Mouse (Mus musculus) MN1 (cell line): ENCODE data around the gene Smim27.
"Not testable (repeated sequence)": the region's sequence is repeated elsewhere in the genome, so short reads cannot be mapped to it uniquely, and the experiment has no call there.

Source experiments
- DNase-seq: peaks from one replicate; pipeline ENCODE4 v3.0.0-alpha.2; 2016; ENCODE audit warnings: low spot score

The Smim27 gene

DNA sequence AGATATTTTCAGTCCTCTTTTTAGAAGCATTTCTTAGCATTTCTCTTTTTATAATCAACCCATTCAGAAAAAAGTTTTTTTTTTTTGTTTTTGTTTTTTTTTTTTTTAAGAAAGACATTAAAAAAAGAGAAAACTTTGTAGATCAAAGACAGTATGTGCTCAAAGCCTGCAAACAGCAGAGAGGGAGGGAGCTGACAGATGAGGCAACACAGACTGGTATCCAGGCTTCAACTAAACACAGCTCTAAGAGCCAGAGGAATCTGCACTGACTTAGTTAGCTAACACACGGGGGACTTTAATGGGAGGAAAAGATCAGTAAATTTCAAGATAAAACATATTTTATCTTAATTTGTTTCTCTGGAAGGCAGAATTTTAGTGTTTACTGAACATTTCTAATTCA is 5.1 kb upstream of the Smim27 start:
- DNase-seq, result peak; percentile 49

DNA sequence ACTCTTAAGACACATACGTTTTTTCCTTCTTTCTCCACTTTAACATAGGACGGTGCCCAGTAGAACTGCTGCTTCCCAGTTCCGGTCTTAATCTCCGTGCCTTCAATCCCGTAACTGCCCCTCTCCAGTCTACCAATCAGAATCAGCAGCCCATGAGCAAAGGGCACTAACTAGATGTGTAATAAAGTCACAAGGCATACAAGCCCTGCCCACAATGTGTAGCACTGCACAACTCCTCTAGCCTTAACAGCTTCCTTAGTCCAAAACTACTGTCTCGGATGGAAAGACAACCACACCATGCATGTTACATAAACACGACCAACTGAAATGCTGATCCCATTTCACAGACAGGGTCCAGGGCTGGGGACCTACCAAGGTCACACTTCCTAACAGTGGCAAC is 1.7 kb upstream of the Smim27 start:
- DNase-seq, result no peak

DNA sequence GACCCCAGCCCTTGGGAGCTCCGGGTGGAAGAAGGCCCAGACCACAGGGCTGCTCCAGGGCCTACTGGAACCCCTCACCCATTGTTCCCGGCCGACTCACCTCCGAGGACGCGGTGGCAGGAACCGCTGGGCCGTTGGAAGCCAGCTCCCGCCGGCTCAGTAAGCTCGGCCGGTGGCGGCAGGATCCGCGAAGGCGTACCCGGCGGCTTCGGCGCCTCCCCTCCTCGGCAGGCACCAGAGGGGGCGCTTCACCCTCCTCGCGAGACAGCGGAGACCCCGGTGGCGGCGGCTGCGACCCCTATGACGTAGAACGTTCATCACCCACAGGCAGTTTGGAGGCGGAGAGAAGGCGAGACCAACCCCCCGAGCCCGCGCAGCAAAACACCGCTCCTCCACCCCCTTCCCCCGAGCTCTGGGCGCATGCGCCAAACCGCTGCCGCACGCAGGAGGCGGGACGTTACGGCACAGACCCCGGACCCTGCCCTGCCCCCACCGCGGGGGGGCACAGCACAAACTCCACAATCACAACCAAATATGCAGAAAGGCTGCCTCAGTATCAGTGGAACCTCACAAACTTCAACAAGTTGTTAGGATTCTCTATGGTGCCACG is 1.1 kb upstream of the Smim27 start:
- peak; percentile 83 for DNase-seq

DNA sequence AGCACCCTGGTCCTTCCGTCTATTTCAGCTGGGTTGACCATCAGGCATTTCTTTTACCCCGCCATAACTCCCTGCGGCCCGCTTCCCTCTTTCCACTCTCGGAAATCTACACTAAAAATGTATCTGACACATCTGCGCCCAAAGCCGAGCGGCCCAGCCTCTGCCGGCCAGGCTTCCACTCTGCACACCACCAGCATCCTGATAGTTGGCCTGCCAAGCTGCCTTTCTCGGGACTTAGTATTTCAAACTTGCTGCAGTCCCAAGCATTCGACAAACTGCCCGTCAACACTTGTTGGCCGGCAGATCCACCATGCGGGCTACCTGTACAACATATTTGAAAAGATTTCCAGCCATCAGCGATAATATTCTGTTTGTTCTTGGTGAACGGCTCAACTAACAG is 544 bp upstream of the Smim27 start:
- peak; percentile 26 for DNase-seq

DNA sequence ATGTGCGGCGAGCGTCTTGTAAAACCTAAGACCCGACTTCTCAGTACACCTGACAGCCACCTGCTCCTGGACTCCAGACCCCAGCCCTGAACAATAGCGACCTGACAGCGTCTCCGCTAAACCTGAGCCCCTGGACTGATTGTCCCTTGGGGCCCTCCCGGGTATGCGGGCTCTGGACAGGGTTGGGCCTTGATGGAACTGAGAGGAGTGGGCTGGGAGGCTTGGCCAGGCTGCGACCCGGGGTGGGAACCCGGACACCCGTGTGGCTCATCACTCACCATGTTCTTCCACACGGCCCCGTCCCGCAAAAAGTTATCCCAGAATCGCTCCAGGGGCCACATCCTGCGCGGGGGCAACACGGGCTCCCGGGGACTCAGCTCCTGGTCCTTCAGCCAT is 9.5 kb downstream of the Smim27 start:
- DNase-seq, result peak; percentile 15

DNA sequence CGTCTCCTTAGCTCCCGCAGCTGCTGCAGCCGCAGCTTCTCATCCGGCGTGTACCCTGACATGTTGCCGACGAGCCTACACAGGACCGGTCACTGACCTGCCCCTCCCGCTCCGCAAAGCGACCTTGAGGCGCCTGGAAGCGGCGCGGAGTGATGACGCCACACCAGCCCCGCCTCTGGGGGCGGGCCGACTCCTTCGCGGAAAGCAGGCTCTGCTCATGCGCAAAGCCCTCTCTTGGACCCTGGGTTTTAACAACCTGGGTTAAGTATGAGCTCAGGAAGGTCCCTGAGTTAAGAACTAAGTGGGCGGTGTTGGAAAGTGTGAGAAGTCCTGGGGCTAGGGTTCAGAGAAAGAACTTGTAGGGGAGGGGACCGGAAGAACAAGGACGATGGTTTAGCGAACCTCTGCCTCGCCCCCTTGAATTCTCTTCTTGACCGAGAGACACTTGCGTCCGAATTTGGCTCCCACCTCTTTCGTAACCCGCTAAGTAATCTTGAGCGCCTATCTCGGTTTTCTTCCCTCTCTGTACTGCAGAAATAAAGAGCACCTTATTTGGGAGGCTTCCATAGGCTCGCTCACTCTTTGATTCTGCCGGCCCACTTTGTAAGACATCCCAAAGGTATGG is 10.0 kb downstream of the Smim27 start, which contains the start of gene Ndufb6:
TSS of gene Ndufb6 (minus strand) at position 146 of the 625 bp plus-strand sequence.
- DNase-seq, result peak; percentile 94

DNA sequence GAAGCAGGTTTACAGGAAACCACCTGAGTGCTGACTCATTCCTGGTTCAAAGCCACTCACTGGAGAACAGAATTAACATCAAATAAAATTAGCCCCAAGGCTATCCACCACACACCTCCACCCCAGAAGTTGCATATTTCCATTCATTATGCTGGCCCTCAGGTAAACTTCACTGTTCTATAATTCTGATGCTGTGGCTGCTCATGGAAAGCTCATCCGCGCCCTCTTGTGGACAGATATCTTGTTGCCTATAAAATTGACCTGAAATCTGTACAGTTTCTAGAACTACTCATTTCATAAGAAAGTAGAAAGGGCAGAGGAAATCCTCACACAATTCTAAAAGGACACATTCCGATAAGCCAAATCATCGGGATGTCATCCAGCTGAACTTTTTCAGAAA is 16.2 kb downstream of the Smim27 start:
- peak; percentile 60 for DNase-seq

DNA sequence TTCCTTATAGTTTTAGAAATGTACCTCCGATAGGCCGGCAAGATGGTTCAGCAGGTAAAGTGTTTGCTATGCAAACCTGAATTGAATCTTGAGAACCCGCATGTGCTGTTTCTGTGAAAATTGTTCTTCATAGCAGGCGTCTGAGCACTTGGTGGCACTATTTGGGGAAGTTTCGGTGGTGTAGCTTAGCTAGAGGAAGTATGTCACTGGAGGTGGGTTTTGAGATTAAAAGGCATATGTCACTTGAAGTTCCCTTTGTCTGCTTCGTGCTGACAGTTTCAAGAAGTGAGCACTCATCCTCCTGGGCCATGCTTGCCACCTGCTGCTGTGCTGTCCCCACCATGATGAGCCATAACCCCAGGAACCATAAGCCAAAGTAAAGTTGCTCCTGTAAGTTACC is 18.0 kb downstream of the Smim27 start:
- no peak for DNase-seq

DNA sequence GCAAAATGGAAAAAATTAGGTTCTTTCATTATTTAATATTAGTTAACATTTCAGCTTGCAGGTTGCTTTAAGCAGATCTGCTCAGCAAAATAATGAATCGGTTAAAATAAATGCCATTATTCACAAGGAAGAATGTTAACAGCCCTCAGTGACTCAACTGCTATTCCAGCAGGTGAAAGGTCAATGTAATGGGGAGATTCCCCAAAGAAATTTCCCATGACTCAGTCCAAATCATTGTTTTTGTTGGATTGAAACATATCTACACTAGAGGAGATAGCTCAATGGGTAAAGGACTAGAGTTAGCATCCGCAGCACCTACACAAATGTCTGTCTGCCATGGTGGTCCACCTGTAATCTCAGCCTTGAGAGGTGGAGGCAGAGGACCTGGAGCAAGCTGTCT is 19.7 kb downstream of the Smim27 start:
- no peak for DNase-seq

DNA sequence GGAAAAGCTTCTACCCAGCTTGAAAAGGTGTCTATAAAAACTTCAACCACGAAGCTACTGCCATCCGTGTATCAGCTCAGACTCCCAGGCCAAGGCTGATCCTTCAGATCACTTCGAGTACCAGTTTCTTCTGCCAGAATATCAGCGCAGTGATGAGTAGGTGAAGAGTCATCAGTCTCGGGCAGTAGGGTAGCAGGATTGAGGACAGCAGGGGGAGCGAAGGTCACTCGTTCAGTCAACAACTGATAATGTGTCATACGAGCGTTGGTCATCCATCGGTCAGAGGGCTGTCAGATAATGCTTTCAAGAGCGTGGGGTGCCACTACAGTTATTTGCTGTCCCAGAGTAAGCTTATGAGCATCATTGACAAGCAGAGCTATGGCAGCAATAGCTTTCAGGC is 22.1 kb downstream of the Smim27 start:
- not testable (repeated sequence) for DNase-seq

DNA sequence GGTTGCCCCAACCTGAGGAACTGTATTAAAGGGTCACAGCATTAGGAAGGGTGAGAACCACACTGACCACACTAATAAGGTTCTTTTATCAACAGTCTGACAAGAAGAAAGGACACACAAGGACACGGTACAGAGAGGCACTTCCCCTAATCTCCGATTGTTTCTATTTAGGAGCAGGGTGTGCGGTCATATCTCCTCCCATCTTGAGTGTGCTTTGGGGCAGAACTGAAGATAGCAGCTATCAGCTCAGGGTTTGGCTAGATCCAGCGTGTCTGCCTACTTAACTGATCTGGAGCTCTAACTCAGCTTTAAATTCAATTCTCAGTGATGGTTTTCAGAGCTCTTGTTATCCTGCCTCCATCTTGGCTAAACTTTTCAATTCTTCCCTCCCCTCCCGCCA is 29.8 kb downstream of the Smim27 start:
- no peak for DNase-seq

DNA sequence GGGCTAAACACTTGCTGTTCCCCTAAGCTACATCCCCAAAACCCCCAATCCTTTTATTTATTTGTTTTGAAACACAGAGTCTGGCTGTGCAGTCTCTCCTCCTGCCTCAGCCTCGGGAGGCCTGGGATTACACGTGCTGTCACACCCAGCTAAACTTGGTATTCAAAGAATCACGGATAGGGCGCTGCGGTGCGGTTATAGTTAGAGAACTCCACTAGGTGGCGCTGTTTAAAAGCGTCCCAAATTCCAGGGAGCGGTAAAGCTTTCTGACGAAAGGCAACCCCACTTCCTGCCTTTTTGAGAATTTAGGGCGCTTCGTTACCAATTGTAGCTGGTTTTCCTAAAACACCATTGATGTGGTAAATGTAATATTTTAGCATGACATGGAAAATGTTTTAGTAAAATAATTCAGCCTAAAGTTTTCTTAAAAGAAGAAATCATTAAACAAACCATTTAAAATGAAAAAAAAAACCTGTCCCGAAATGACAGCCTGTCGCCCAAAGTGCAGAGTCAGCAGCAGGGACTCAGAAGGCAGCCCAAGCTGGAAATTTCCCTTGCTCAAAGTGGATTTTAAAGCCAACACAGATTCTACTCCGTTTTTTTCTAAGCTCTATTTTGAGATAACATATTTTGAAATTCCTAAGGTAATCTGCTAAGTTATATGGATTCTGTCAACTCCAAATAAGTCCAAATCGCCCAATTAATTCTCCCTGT is 31.9 kb downstream of the Smim27 start:
- DNase-seq, result peak; percentile 76

DNA sequence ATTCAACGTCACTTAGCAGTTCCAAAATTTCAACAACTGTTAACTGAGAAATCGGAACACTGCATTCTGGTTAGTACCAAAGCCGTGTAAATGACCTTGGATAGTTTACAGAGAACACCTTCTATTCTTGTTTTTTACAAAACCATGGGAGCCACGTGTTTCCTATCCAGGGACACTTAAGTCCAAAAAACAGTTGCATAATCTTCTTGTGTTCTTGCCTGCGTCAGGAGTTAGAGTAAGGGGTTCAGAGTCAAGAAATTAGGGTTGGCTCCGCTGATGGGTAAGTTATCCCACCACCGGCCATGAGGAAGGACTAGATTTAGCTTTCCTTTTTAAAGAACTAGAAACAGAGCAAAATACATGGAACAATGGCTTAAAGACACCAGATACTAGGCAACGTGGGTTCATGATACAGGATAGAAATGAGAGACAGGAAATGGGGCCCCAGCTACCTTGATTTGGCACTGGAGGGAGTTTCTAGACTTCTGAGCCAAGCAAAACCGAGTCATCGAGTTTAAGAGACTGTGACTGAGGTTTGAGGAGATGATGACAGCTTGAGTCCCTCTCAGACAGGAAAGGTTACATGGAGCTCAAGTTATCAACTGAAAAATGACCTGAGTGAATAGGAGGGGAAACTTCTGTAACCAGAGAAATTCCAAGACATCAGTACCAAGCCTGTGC is 33.2 kb downstream of the Smim27 start:
- no peak for DNase-seq

DNA sequence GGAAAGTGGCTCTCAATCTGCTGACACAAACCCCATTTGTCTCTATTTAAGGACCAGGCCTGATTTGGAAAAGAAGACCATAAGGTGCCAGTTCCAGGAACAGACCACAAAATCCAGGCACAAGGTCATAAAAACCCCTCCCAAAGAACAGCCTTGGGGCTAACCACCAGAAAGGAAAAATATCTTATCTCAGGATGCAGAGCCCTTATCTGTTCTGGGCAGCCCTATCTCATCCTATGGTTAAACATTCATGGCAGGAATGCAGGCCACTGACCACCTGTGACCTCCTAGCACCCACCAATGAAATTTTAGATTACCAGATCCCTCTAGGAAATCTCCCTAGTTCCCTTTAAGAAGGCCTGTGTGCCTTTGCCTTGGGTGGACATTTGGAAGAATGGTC is 40.3 kb downstream of the Smim27 start:
- no peak for DNase-seq

DNA sequence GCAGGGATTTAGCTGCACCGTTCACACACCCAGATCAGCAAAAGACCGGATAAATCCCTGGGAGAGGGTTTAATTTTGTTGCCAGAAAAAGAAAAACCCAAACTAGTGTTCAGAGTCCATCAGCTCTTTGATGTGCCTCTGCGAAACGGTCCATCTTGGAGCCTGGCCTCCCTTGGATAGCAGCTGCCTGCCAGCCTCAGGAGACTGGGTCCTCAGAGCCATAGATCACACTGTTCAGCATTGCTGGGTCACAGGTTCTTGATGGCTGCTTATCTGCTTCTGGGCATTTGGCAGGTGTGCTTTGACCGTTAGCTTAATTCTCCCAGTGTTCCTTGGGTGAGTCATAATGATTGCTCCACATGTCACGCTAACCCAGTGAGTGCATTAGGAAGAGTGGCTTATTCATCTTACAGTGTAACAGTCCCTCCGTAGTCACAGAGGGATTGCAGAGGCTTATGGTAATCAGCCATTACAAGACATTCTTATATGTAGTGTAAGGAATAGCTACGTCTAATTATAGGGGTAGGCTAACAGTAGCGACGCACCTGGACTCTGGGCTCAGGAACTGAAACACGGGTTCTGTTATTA is 41.5 kb downstream of the Smim27 start:
- no peak for DNase-seq

DNA sequence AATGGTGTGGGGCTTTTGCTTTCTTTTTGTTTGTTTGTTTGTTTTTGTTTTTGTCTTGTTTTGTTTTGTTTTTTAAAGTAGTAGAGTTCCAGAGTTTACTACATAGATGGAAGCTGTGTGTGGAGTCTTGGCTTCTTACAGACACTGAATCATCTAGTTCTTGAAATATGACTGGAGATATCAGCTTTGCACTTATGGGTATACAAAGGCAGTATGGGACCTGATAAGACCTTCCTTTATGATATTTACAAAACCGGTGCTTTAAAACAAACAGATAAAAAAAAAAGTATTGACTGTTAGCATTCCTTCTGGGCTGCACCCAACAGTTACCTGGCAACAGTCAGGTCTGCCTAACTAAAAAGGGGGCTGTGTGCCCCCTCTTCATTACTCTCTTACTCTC is 42.8 kb downstream of the Smim27 start:
- no peak for DNase-seq

DNA sequence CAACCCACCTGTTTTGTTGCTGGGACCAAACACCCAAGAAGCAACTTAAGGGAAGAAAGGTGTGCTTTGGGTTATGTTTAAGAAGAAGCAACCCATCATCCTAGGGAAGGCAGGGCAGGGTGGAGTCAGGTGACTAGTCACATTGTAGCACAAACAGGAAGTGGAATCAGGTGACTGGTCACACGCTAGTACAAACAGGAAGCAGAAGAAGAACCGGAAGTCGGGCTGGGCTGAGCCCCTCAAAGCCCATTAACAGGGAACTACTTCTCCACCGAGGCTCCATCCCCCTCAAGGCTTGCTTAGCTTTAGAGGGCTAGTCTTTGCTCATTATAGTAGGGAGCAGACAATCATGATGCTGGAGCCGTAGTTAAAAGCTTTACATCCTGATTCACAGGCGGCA is 43.6 kb downstream of the Smim27 start:
- no peak for DNase-seq

DNA sequence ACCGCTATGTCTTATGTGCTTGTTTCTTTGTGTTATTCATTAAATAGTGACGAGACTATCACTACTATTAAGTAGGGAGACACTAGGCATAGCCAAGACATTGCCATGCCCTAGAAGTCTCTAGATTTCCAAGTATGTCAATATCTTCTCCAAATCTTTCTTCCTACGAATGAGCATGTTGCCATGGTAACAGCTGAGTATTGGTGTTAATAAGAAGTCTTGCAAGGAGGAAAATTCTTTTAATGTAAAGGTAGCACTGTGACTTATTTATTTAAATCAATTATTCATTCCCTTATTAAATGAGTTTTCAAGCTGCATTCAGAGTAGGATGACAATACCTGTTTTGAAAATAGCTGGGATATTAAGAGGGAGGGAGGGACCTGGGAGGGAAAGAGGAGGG is 48.0 kb downstream of the Smim27 start:
- DNase-seq, result no peak
